Mouse (Mus musculus): ENCODE results near the gene Rere. TPM values are rescaled to one million over a fixed set of nuclear protein-coding genes. Genes with fewer than 3 reads are reported as not detected.

Rere gene
- total and polyA plus RNA-seq, 3 experiments, result 3.1 to 36.5 (median 8.7) TPM

- no peak for DNase-seq (ENCODE audit: extremely low read depth)
- H3K4me3 ChIP-seq (replicated peaks in 1 of 3; ENCODE audit: low read depth in 2 of 3, low read length in 2 of 3, poor library complexity in 1 of 3), result no peak overlapping the region
- peaks cover 14% of the 10 kb centered on the region for H3K79me2 ChIP-seq (replicated peaks; ENCODE audit: control insufficient read depth, extremely low read depth, insufficient read depth, poor library complexity, severe bottlenecking)
- in situ Hi-C loops (cut with MboI; ENCODE audit: low pct_ligation_motif_present, low pct_unique_long_range_greater_than_20kb, low sequenced_read_pairs), result no loop called here
- H3K36me3 ChIP-seq (replicated peaks in 1 of 2; ENCODE audit: control insufficient read depth in 1 of 2, insufficient read depth in 1 of 2, low read length in 1 of 2), result peaks cover 0 to 27% of the 10 kb centered on the region in 2 experiments
- dilution Hi-C loops (cut with MboI; ENCODE audit: extremely low pct_ligation_motif_present, extremely low pct_unique_long_range_greater_than_20kb, low sequenced_read_pairs), result no loop called here
- no peak overlapping the region for H3K27ac ChIP-seq (ENCODE audit: insufficient read depth, low read depth)
- no peak overlapping the region for H3K4me2 ChIP-seq (ENCODE audit: insufficient read depth, low read depth, poor library complexity, severe bottlenecking)
- H3K9ac ChIP-seq (ENCODE audit: insufficient read depth, low read depth), result no peak overlapping the region
- no peaks in the 10 kb centered on the region for H3K9me3 ChIP-seq (replicated peaks; ENCODE audit: low read length)
- TF ChIP-seq MYC (IDR thresholded peaks at IDR 0.05; ENCODE audit: low read depth, low read length), result no peak
- no peak for TF ChIP-seq PAX5 (IDR thresholded peaks at IDR 0.05; ENCODE audit: low read length)
- TF ChIP-seq BHLHE40 (IDR thresholded peaks at IDR 0.05; ENCODE audit: low read depth, low read length), result no peak
- TF ChIP-seq HCFC1 (IDR thresholded peaks at IDR 0.05; ENCODE audit: low read depth, low read length), result no peak
- TF ChIP-seq USF2 (conservative IDR thresholded peaks at IDR 0.05; ENCODE audit: low read depth, low read length), result no peak
- no peak for TF ChIP-seq ZMIZ1 (IDR thresholded peaks at IDR 0.05; ENCODE audit: low read depth, low read length)
- TF ChIP-seq IRF4 (IDR thresholded peaks at IDR 0.05; ENCODE audit: low read depth, low read length), result no peak
- no peak for TF ChIP-seq CHD1 (IDR thresholded peaks at IDR 0.05; ENCODE audit: low read depth, low read length)
- no peak for TF ChIP-seq ZNF384 (IDR thresholded peaks at IDR 0.05; ENCODE audit: low read depth, low read length)
- H3K27me3 ChIP-seq (replicated peaks), result no peaks in the 10 kb centered on the region
- peaks cover 0 to 37% of the 10 kb centered on the region in 2 experiments; a peak in 2 of 4 replicates for H3K4me1 ChIP-seq (ENCODE audit: control insufficient read depth in 1 of 2, insufficient read depth in 2 of 2)
Observed at GRCm38 (mm10) chr4:150394091-150394490, 112.6 kb downstream of the Rere start.

DNA sequence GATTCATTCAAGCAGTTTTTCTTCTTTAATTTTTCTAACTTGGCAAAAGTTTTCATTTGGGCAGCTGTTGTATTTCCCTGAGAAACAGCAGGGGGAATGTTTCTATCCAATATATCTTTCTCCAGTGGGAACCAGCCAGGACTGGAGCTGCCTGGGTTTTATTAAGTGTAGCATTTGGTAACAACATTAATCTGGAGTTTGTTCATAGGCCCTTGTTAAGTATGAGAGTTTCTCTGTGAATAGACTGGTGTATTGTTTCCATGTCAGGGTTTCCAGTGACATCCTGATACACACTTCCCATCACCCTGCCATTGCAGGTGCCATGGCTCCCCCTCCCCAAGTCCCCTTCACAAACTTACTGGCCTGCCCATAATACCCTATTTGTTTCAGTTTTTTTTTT lies 114.9 kb downstream of the Rere start:
- Histone ChIP-seq H3K4me3 (replicated peaks in 1 of 3; ENCODE audit: low read depth in 2 of 3, low read length in 2 of 3, poor library complexity in 1 of 3) (no peak overlapping the region), H3K4me1 (ENCODE audit: control insufficient read depth in 1 of 2, insufficient read depth in 2 of 2) (peaks cover 0 to 53% of the 10 kb centered on the region in 2 experiments; a peak in 2 of 4 replicates), H3K9me3 (replicated peaks; ENCODE audit: low read length) (no peaks in the 10 kb centered on the region), H3K79me2 (replicated peaks; ENCODE audit: control insufficient read depth, extremely low read depth, insufficient read depth, poor library complexity, severe bottlenecking) (peaks cover 12% of the 10 kb centered on the region), H3K36me3 (replicated peaks in 1 of 2; ENCODE audit: control insufficient read depth in 1 of 2, insufficient read depth in 1 of 2, low read length in 1 of 2) (peaks cover 0 to 14% of the 10 kb centered on the region in 2 experiments), H3K9ac (ENCODE audit: insufficient read depth, low read depth) (no peak overlapping the region), H3K27ac (ENCODE audit: insufficient read depth, low read depth) (no peak overlapping the region), H3K4me2 (ENCODE audit: insufficient read depth, low read depth, poor library complexity, severe bottlenecking) (no peak overlapping the region), H3K27me3 (replicated peaks) (no peaks in the 10 kb centered on the region)
- DNase-seq (ENCODE audit: extremely low read depth), result no peak
- in situ Hi-C loops (cut with MboI; ENCODE audit: low pct_ligation_motif_present, low pct_unique_long_range_greater_than_20kb, low sequenced_read_pairs), result no loop called here
- TF ChIP-seq CHD2 (IDR thresholded peaks at IDR 0.05; ENCODE audit: low read length), result no peak
- TF ChIP-seq GABPA (IDR thresholded peaks at IDR 0.05; ENCODE audit: insufficient replicate concordance, low read depth, low read length), result no peak
- no peak for TF ChIP-seq MXI1 (IDR thresholded peaks at IDR 0.05; ENCODE audit: low read depth, low read length)
- TF ChIP-seq BHLHE40 (IDR thresholded peaks at IDR 0.05; ENCODE audit: low read depth, low read length), result no peak
- TF ChIP-seq ZNF384 (IDR thresholded peaks at IDR 0.05; ENCODE audit: low read depth, low read length), result no peak
- TF ChIP-seq CHD1 (IDR thresholded peaks at IDR 0.05; ENCODE audit: low read depth, low read length), result no peak
- no peak for TF ChIP-seq JUN (IDR thresholded peaks at IDR 0.05; ENCODE audit: insufficient read depth, low read depth, low read length)
- TF ChIP-seq SIN3A (IDR thresholded peaks at IDR 0.05; ENCODE audit: low read length), result no peak
- TF ChIP-seq ZKSCAN1 (IDR thresholded peaks at IDR 0.05; ENCODE audit: borderline replicate concordance, low read depth, low read length), result no peak
- no peak for TF ChIP-seq HCFC1 (IDR thresholded peaks at IDR 0.05; ENCODE audit: low read depth, low read length)
- no peak for TF ChIP-seq ZC3H11A (IDR thresholded peaks at IDR 0.05; ENCODE audit: low read depth, low read length)
- TF ChIP-seq EP300 (IDR thresholded peaks at IDR 0.05; ENCODE audit: low read length), result no peak
- TF ChIP-seq ZMIZ1 (IDR thresholded peaks at IDR 0.05; ENCODE audit: low read depth, low read length), result no peak
- TF ChIP-seq POLR2AphosphoS2 (IDR thresholded peaks at IDR 0.05; ENCODE audit: low read depth, low read length), result no peak
- TF ChIP-seq RAD21 (IDR thresholded peaks at IDR 0.05; ENCODE audit: low read depth, low read length), result no peak
- TF ChIP-seq MAX (IDR thresholded peaks at IDR 0.05; ENCODE audit: low read length), result no peak
- TF ChIP-seq MAFK (IDR thresholded peaks at IDR 0.05; ENCODE audit: insufficient replicate concordance, low read length), result no peak
- TF ChIP-seq E2F4 (IDR thresholded peaks at IDR 0.05; ENCODE audit: insufficient replicate concordance, low read depth, low read length), result no peak
- no peak for TF ChIP-seq NRF1 (IDR thresholded peaks at IDR 0.05; ENCODE audit: low read depth, low read length)
- dilution Hi-C loops (cut with MboI; ENCODE audit: extremely low pct_ligation_motif_present, extremely low pct_unique_long_range_greater_than_20kb, low sequenced_read_pairs), result no loop called here

All from CH12.LX (cell line).